Mouse (Mus musculus) retina, postnatal 7 days (tissue): ENCODE results near the gene Adarb2.
"Not testable (repeated sequence)": the region's sequence is repeated elsewhere in the genome, so short reads cannot be mapped to it uniquely, and the experiment has no call there.

Experiments
- DNase-seq: peaks from one replicate; pipeline ENCODE4 v3.0.0-alpha.2; 2012; ENCODE audit warnings: low read depth, low spot score

Gene Adarb2

DNA sequence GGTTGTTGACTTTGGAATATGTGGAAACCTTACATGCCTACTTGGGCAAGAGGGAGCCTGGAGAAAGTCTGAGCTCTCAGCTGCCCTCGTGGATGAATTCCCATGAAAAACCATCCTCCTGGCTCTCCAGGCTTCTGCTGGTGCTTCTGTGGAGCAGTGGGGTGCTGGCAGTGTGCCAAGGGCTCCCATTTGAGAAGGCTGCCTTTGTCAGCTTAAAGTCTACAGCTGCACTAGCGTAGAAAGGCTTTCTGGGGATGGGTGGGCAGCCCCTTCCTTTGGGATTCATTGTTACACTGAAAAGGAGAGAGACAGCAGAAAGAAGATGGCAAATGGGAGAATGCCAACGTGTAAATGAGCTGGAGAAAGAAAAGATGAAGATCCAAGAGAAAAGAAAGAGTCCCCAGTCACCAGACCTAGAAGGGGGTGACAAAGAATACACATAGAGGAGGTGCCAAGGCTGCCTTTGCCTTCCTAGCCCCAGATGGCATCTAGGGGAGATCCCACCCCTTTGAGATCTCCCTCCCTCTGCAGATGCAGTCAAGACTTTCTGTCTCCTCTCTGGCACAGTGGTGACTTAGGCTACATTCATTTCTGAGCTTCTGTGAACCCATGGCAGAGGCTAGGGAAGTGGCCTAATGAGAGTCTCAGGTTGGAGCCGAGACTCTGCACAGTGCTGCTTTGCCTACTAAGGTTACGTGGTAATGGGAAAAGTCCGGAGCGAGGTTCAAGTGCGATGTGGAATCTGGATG, 381.8 kb downstream of the Adarb2 start:
- DNase-seq: no peak

DNA sequence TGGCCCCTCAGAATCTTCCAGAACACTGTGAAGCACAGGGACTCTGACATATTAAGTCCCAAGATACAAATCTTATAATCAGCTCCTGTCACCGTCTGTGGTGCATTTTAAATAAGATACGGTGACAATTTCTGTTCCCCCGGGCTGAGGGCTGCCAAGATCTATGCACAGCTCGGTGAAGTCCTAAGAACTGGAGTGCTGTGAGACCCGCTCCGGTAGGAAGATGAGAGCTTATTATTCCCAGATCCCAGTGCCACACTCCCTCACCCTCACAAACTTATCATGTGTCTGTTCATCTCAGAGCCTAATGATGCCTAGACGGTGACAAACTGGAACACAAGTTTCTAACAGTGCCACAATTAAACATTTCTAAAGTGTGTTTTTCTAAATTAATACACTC, 384.8 kb downstream of the Adarb2 start:
- no peak for DNase-seq

DNA sequence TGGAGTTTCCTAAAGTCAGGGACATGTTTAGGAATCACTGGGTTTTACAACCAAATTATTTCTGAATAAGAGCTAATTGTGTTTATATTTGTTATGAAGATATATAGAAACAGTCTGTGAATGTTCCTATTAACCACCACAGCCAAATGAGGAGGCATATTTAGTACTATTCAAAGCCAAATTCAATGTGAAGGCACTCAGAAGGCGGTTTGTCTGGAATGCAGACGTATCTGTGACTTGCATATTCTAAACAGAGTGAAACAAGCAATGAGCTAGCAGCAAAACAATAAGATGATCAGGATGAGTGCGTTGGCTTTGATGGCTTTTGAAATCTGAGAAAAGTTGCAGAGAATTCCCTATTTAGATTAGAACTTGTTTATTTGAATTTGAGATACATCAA, 387.8 kb downstream of the Adarb2 start:
- DNase-seq: no peak

DNA sequence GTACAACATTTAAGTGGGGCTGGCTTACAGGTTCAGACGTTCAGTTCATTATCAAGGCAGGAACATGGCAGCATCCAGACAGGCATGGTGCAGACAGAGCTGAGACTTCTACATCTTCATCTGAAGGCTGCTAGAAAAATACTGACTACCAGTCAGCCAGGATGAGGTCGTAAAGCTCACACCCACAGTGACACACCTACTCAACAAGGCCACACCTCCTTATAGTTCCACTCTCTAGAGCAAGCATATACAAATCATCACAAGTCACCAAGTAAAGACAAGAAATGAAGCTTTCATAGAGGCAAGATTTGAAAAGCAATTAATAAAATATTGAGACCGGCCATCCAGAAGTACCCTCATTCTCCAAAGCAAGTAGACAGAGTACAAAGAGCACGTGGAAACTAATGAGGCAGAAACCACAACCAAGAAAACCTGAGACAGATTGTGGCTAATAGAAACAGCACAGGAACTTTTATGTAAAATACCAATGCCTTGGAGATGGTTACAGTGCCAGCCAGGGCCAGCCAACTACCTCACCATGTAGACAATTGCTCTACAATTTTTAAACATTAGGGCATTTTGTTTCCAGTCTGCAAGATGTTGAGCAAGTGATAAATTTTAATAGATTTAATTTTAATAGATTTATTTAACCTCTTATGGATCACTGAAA, 394.4 kb downstream of the Adarb2 start:
- no peak for DNase-seq

DNA sequence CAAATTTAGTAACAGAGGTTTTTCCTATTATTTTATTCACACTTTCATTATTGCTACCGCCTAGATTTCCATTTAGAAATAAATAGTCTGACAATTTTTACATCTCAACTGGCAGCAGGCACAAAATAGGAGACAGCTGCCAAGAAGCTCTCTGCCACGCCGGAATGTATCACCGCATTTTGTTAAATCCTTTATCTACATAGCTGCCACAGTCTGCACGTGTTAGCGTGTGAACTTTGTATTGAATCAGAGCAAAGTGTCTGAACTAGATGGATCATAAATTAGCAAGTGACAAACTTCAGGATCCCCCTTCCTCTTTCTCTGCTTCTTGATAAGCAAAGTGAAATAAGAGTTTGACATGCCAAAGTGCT, 395.0 kb downstream of the Adarb2 start:
- DNase-seq: no peak

DNA sequence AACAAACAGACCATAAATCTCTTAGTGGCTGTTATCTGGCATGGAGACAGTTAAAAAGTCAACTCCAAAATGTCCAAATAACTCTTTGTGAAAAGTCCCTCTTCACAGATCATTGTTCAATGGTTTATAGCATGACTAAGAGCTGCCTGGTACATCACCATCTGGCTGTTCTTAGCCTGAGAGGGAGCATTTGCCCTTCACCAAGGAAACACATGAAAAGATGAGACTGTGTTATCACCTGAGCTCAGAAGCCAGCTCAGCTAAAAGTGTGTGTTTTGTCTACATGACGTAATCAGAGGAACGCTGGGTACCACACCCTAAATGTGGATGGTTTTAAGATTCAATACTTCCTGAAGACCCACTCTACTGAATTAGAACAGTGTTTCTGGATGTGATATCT, 403.0 kb downstream of the Adarb2 start:
- DNase-seq: no peak

DNA sequence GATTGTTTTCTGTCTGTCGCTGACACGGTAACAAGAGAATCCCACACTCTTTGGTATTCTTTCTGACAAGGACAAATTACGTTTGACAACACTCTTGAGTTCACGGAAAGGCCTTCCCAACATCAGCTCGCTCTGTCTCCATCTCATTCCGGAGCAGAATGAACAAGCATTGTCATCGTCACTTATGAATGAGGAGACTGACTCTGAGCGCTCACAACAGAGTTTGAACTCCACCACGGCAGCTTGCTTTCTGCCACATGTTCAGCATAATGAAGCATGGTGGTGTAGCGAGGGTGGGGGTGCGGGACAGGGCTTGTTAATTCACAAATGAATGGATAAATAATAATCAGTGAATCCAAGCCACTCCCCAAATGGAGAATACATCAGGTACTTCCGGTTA, 405.4 kb downstream of the Adarb2 start:
- DNase-seq: no peak

DNA sequence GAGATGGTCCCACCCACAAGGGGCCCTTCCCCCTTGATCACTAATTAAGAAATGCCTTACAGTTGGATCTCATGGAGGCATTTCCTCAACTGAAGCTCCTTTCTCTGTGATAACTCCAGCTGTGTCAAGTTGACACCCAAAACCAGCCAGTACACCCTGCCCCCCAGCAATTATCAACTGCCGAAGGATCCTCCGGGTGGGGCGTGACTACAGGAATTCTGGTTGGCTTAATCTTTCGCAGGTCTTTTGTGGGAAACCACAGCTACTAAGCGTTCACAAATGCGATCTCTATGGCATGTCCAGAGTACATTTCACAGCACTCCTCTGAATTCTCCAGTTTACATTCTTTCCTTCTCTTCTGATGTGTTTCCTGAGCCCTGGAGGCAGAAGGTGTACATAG, 406.3 kb downstream of the Adarb2 start:
- DNase-seq: not testable (repeated sequence)

DNA sequence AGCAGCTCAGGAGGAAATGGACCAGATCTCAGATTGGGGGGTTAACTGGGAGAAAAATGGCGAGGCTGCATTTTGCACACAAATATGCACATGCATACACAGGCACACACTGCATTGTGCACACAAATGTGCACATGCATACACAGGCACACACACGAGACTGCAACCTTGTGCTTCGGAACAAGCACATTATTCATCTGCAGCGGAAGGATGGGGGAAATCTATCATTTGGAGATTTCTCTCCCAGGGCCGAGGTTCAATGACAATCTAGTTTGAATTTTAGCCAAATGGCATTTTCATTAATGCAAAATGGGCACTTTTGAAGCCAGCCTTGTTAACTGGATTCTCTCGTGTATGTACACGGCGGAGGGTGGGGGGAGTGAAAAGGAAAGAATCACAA, 408.3 kb downstream of the Adarb2 start:
- DNase-seq: no peak

DNA sequence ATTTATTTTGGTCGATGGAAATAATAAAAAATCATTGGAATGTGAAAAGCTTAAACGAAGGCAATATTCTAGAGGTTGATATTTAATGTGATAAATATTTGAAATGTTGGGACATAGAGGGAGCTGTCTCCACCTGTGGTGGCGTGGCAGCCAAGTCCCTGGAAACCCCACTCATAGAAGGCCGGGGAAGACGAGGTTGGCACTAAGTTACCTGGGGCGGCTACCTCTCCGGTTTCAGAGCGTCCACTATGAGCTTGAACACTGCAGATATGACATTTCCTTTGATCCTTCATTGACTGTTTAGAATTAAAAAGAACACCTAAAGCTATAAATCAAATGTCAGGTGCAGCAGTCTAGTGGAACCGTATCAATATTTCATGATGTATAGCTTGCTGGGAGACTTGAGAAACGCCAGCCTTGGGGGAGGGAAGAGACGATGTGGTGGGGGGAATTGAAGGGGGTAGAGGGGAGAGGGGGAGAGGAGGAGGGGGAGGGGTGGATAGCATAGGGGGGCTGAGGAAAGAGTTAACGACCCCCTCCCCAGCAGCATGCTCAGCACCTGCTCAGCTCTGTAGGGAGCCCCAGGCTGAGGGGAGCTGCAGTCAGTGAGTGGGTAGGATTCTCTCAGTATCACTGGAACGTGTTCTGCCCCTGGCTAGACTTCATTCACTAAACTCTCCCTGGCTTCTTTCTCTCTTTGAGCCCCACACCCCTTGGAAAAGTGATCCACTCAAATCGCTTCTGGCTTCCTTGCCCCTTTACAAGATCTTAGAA, 410.1 kb downstream of the Adarb2 start:
- DNase-seq: no peak

DNA sequence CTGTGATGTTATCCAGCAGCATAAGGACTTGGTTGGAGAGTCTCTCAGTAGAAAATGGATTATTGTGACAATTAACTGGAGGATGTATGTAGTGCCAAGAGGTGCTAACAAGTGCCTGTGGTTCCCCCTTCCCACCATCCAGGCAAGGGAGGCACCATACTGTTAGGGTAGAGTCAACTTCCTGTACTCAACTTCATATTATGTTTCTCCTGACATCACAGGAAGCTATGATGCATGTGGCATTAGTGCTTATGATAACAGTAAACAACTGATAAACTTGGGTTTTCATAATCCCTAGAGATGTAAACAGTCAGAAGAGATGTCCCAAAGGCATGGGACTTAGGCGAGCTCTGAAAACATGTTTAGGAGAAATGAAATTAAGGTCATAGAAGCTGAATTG, 414.0 kb downstream of the Adarb2 start:
- no peak for DNase-seq

DNA sequence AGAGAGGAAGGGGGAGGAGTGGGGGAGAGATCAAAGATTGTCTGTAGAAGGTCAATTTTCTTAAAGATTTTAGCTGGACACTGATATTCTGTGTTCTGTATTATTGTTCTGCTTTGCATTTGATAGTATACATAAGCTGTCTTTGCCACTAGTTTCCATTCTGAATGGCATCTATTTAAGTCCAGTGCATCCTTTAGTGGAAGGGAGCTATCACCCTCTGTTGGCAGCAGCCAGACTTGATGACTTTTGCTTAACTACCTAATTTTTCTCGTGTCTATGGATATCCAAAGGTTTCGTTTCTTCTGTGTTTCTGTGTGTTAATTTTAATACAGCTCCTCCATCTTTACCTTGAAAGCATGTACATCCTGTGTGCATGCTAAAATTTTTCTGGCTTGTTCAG, 419.6 kb downstream of the Adarb2 start:
- no peak for DNase-seq

DNA sequence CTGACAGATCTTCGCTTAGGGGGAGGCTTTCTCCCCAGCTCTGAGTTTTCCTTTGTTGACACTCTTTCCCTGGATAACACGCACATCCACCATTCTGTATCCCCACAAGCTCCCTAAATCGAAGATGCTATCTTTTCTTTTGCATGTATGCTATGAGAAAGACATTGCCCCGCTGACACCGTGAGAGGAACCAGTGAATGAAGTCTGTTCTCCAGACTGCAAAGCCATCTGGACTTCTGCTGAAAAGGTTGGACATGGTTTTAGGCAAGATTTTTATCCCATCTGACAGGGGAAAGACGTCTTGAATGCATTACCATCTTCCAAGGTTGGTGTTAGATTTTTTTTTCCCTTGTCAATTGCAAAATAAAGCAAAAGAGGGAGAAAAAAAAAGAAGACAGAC, 426.9 kb downstream of the Adarb2 start:
- DNase-seq: no peak

DNA sequence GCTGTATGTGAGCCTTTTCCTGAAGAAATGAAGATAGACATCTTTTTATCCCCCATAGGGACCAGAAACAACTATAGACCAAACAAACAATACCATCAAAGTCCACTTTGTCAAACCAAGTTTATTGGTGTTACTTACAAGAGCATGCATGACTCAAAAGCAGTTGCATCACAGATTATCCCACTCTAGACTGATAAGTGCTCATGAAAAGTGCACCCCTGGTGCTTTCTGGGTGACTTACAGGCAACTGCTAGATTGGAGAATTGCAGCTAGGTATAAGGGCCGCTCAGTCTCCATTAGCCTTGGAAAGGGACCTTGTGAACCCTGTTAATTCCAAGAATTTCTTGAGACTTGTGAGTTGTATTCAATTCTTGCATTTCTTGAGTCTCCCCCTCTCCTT, 429.0 kb downstream of the Adarb2 start:
- DNase-seq: no peak

DNA sequence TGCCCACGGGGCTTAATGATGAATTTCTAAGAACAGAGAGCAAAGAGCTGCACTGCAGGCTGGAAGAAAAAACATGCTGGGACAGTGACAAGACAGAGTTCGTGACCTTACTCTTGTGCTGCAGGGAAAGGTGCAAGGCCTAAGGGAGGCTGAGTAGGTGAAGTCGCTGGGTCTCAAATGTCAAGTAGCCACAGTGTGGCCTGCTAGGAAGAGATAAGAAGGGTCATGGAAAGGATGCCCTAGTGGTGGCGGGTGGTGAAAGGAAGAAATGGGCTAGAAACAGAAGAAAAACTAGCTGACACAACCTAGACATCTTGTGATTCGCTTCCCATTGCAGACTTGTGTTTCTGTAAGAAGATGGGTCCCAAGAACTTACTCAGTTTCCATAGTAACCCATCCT, 429.4 kb downstream of the Adarb2 start:
- DNase-seq: no peak

DNA sequence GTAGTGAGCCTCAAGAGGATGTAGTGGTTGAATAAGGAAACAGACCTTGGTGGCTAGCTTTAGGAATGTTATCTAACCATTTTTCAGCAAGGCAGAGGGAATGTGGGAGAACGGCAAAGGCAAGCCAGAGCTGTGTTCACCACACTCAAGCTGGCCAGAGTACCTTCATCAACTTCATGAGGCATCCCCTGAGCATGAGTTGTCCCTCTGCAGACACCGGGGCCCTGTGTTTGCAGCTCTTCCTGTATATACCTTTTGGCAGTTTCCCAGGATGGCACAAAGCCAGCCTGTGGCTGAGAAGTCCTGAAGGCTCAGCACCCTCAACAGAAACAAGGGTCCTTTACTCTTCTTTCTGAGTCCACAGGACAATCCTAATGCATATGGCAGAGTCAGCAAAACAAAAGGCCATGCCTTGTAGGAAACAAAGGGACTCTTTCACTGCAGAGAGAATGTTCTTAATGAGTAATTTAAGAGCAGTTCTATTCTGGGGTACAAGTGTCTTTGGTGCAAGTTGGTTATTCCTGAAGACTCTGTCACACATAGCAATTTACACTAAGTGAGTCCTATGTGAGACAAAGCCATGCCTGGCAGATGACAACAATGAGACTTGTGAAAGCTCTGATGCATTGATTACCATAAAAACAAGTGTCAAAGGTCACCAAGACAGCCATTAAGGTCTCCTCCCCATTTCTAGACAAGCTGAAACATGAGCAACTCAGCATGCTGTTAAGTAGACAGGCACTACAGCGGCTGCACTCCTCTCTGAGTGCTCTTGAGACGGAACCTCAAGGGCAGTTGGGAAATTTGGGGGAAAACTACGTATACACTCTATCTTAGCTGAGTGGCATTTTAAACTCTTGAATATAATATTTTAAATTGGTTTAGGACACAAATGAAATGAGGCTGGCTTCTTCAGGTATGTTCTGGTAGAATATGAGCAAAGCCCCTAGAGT, 431.0 kb downstream of the Adarb2 start:
- DNase-seq: no peak

DNA sequence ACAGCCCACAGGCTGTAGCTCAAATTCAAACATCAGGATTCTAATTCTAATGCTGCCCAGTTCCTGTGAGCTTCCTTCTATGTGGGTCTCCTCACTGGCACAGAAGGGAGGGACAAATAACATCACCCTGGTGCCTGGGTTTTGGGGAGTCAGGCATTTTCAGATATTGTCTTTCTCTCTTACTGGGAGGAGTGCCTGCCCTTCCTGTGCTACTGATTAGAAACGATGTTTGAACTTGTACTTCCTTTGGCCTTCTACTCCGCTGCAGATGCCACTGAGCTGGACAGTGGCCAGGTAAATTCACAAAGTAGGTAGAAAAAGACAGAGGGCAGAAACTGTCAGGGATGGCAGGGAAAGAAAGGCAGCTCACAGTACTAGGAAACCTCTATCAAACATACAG, 439.4 kb downstream of the Adarb2 start:
- no peak for DNase-seq

DNA sequence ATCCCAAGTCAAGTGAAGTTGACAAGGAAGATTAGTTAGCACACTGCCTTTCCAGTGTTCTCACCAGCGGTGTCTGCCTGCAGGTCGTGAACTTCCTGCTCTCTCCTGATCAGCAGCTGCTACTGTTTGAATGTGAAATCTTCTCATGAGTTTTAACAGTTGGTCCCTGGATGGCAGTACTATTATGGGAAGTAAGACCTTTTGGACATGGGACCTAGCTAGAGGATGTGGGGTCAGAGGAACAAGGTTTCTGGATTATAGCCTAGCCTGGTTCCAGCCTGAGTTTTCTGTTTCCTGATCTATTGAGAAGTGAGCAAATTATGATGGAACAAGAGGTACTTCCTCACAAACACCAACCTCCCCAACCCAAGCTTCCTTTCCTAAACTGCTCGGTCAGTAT, 441.3 kb downstream of the Adarb2 start:
- no peak for DNase-seq

DNA sequence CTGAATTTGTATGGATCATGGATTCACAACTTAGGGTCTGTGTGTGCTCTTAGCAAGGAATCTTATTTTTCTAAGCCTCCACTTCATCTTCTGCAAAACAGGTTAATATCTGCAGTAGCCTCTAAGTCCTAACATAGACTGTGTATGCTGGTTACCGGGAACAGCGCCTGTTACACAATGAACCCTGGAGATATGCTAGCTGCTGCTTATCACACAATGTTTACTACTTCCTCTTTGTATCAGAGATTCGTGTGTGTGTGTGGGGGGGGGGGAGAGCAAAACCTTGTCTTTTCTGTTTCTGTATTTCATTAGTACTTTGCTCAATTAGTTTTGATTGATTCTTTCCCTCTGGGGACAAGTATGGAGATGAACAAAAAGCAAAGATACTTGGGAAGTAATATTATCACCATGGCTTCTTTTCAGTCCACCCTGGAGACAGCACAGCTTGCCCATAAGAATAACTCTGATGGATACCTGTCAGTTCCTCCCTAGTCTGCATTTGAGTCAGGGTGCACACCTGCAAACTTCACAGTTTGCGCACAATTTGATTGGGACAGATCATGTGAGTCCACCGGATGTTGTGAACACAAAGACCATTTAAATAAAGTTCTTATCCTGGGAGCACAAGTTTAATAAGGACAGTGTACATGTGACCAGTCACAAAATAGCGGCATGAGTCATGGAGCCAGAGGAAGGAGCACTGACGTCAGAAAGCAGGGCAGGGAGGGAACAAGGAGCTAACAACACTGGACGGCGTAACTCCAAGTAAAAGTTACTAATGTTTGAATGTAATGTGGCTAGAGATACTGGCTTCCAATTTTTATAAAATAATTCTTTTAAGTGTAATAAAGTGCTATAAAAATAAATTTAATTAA, 442.4 kb downstream of the Adarb2 start:
- DNase-seq: no peak

DNA sequence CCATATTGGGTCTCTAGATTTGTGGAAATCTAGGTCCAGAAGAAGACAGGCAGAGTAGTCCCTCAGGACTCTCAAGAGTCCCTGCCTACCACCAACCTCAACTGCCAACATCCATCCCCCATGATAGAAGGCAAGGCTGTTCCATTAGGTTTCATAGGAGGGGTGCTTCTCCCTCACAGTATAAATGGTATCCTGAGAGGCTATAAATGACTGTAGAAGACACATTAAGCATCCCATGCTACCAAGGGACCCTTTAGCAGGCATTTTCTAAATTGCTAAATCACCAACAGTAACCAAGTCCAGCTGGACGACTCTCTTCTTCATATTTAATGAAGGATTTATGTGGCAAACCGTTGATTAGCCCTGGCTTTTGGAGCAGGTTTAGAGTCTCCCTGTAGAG, 446.6 kb downstream of the Adarb2 start:
- DNase-seq: no peak
